Mouse (Mus musculus) G1E (cell line): ENCODE measurements around the gene Sbno2.

Source experiments
- CTCF ChIP-seq: IDR thresholded peaks from 2 replicates; pipeline ENCODE4 v1.5.1; 2012; ENCODE audit warnings: low read depth, low read length, inconsistent platforms, mixed read lengths
- GATA2 ChIP-seq: IDR thresholded peaks from 2 replicates; pipeline ENCODE4 v1.6.1; 2012; ENCODE audit warnings: low read depth, low read length, inconsistent platforms, borderline replicate concordance
- TAL1 ChIP-seq: conservative IDR thresholded peaks from 2 replicates; pipeline ENCODE4 v1.6.1; 2012; ENCODE audit warnings: low read depth, low read length, inconsistent platforms, mixed read lengths

DNA sequence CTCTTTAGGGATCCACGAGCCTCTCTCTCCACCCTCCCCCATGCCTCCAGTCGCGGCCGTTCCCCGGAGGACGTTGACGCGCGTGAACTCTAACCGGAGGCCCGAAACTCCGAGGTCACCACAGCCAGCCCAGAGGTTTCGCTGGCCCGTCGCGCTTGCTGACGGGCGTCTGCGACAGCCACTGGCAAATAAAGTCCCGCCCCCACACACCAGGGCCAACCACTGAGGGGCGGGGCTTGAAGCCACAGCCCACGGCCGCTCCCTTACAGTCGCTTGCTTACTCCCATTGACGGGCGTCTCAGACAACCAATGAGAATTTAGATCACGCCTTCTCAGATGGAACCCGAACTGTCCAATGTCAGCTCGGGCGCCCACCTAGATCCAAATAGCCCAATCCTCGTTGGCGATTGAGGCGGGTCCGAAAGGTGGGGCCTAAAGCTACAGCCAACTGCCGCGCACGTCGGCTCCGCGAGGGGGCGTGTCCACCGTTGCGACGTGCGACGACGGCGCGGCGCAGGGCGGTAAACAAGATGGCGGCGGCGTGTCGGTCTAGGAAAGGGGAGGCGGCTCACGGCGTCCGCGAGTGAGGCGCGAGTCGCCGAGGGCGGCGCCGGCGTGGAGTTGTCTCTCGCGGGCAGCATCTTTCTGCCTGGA, 10.0 kb upstream of the Sbno2 start, which contains the start of gene Stk11:
- TF ChIP-seq CTCF (no peak), TAL1 (no peak), GATA2 (no peak)
